Mouse (Mus musculus) central nervous system, embryonic 18 days (tissue): Measurements from ENCODE around the gene Olfr592. TPM values are rescaled to one million over a fixed set of nuclear protein-coding genes. Genes with fewer than 3 reads are reported as not detected.

Experiments
- polyA plus RNA-seq: library from polyadenylated mRNA; depleted of rRNA; stranded (reverse); fragments of >200 nt; gene quantifications from 2 replicates; pipeline ENCODE4 v1.2.3, GENCODE M21; 2012; rRNA removed

Gene Olfr592
- polyA plus RNA-seq = not detected in 2 replicates

GRCm38 (mm10) chr7:103184503-103184902, at the start of gene Olfr592:
Gene Olfr592 (plus strand): TSS chr7:103184803.

GRCm38 (mm10) chr7:103140579-103140978, 44.0 kb upstream of the Olfr592 start, which contains the start of gene Olfr588-ps1:
Gene Olfr588-ps1 (plus strand): TSS chr7:103140879.

GRCm38 (mm10) chr7:103156256-103156655, 28.3 kb upstream of the Olfr592 start, which contains the start of gene Olfr589:
Gene Olfr589 (minus strand): TSS chr7:103156356.

GRCm38 (mm10) chr7:103178240-103178639, 6.4 kb upstream of the Olfr592 start, which contains the start of gene Olfr591:
Gene Olfr591 (minus strand): TSS chr7:103178340.

GRCm38 (mm10) chr7:103211562-103211961, 27.0 kb downstream of the Olfr592 start, which contains the start of gene Olfr593:
Gene Olfr593 (plus strand): TSS chr7:103211862.

GRCm38 (mm10) chr7:103216696-103217095, 32.1 kb downstream of the Olfr592 start, which contains the start of gene Olfr594:
Gene Olfr594 (plus strand): TSS chr7:103216996.

Other genes starting within 250 kb of the Olfr592 start
- not detected in 2 replicates for gene Olfr573-ps1, start 242.2 kb upstream of the Olfr592 start, polyA plus RNA-seq
- not detected in 2 replicates for gene Olfr574, start 236.3 kb upstream of the Olfr592 start, polyA plus RNA-seq
- not detected in 2 replicates for gene Olfr575, start 226.0 kb upstream of the Olfr592 start, polyA plus RNA-seq
- gene Olfr576, start 222.1 kb upstream of the Olfr592 start, polyA plus RNA-seq = not detected in 2 replicates
- gene Olfr577, start 208.9 kb upstream of the Olfr592 start, polyA plus RNA-seq = not detected in 2 replicates
- not detected in 2 replicates for gene Olfr578, start 195.5 kb upstream of the Olfr592 start, polyA plus RNA-seq
- gene Olfr582, start 146.8 kb upstream of the Olfr592 start, polyA plus RNA-seq = not detected in 2 replicates
- gene Olfr583, start 133.5 kb upstream of the Olfr592 start, polyA plus RNA-seq = not detected in 2 replicates
- not detected in 2 replicates for gene Olfr584, start 102.9 kb upstream of the Olfr592 start, polyA plus RNA-seq
- not detected in 2 replicates for gene Olfr585, start 87.1 kb upstream of the Olfr592 start, polyA plus RNA-seq
- not detected in 2 replicates for gene Olfr586, start 59.2 kb upstream of the Olfr592 start, polyA plus RNA-seq
- gene Olfr588-ps1, start 43.9 kb upstream of the Olfr592 start, polyA plus RNA-seq = not detected in 2 replicates
- gene Olfr589, start 28.4 kb upstream of the Olfr592 start, polyA plus RNA-seq = not detected in 2 replicates
- not detected in 2 replicates for gene Olfr591, start 6.5 kb upstream of the Olfr592 start, polyA plus RNA-seq
- gene Olfr593, start 27.1 kb downstream of the Olfr592 start, polyA plus RNA-seq = not detected in 2 replicates
- not detected in 2 replicates for gene Olfr594, start 32.2 kb downstream of the Olfr592 start, polyA plus RNA-seq
- gene Usp17ld, start 67.7 kb downstream of the Olfr592 start, polyA plus RNA-seq = not detected in 2 replicates
- gene Olfr596, start 120.8 kb downstream of the Olfr592 start, polyA plus RNA-seq = not detected in 2 replicates
- not detected in 2 replicates for gene Olfr597, start 131.5 kb downstream of the Olfr592 start, polyA plus RNA-seq
- not detected in 2 replicates for gene Olfr598, start 138.8 kb downstream of the Olfr592 start, polyA plus RNA-seq
- not detected in 2 replicates for gene Olfr599, start 151.1 kb downstream of the Olfr592 start, polyA plus RNA-seq
- gene Olfr600, start 164.9 kb downstream of the Olfr592 start, polyA plus RNA-seq = not detected in 2 replicates
- gene Olfr601, start 177.9 kb downstream of the Olfr592 start, polyA plus RNA-seq = not detected in 2 replicates
- gene Olfr603, start 201.4 kb downstream of the Olfr592 start, polyA plus RNA-seq = not detected in 2 replicates
- not detected in 2 replicates for gene Usp17lc, start 230.3 kb downstream of the Olfr592 start, polyA plus RNA-seq